Mouse (Mus musculus) ES-Bruce4 (cell line): ENCODE data around the gene Amz1. TPM values are rescaled to one million over a fixed set of nuclear protein-coding genes. Genes with fewer than 3 reads are reported as not detected.

Experiments
- H3K27ac ChIP-seq: 2 replicates; pipeline ENCODE4 v1.5.1; 2012; ENCODE audit warnings: low read length, inconsistent platforms; ENCODE audit not compliant: insufficient read depth
- H3K27me3 ChIP-seq: 2 replicates; pipeline ENCODE4 v1.6.1; 2012; ENCODE audit warnings: mild to moderate bottlenecking, low read length, inconsistent platforms; ENCODE audit not compliant: control insufficient read depth, poor library complexity, insufficient read depth, severe bottlenecking
- H3K36me3 ChIP-seq: 2 replicates; pipeline ENCODE4 v1.6.1; 2012; ENCODE audit warnings: inconsistent platforms, mild to moderate bottlenecking, low read length, moderate library complexity; ENCODE audit not compliant: control insufficient read depth, poor library complexity, insufficient read depth, severe bottlenecking
- H3K4me1 ChIP-seq: one replicate; pipeline ENCODE4 v1.8.1; 2011; ENCODE audit warnings: low read length; ENCODE audit not compliant: control insufficient read depth, insufficient read depth
- H3K4me3 ChIP-seq: 2 replicates; pipeline ENCODE4 v1.5.1; 2011; ENCODE audit warnings: low read depth, mild to moderate bottlenecking, low read length
- H3K9ac ChIP-seq: 2 replicates; pipeline ENCODE4 v1.6.1; 2012; ENCODE audit warnings: low read depth, mild to moderate bottlenecking, inconsistent platforms; ENCODE audit not compliant: poor library complexity, severe bottlenecking
- H3K9me3 ChIP-seq: replicated peaks from 2 replicates; pipeline ENCODE4 v1.6.1; 2012; ENCODE audit warnings: mild to moderate bottlenecking, low read length, inconsistent platforms; ENCODE audit not compliant: control insufficient read depth, poor library complexity, insufficient read depth, severe bottlenecking
- CTCF ChIP-seq: IDR thresholded peaks from one replicate; pipeline ENCODE4 v1.8.1; 2011; ENCODE audit warnings: low read depth, low read length
- EP300 ChIP-seq: IDR thresholded peaks from 2 replicates; pipeline ENCODE4 v1.6.1; 2011; ENCODE audit warnings: low read depth, low read length; ENCODE audit not compliant: insufficient read depth
- POLR2A ChIP-seq: IDR thresholded peaks from one replicate; pipeline ENCODE4 v1.8.1; 2011; ENCODE audit warnings: low read length; ENCODE audit not compliant: insufficient read depth
- polyA plus RNA-seq: library from polyadenylated mRNA; stranded (reverse); fragments of >200 nt; gene quantifications from 2 replicates; pipeline ENCODE4 v1.2.4, GENCODE M21; 2011; ENCODE audit warnings: low read depth; ENCODE audit not compliant: missing spikeins, insufficient read depth, insufficient read length

The Amz1 gene
- polyA plus RNA-seq, 1 experiment: 0.60 TPM

DNA sequence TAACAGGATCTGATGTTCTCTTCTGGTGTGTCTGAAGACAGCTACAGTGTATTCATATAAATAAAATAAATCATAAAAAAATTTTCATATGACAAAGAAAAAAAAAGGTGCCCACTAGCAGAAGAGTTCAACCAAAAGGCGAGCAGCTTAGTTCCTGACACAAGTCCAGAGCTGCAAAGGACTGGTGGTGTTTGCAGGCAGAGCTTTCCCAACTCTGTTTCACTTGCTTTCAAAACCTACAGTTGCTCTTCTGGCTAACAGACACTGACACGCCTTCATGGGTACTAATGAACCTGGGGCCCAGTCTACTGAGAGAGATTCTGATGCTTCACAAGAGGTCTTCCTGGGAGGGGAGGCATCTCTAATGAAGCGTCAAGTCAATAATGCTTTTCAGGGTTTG, 72.1 kb downstream of the Amz1 start:
- Histone ChIP-seq H3K4me1 (no peaks in the 10 kb centered on the region), H3K9me3 (no peaks in the 10 kb centered on the region), H3K4me3 (no peak overlapping the region), H3K27ac (no peak overlapping the region), H3K27me3 (no peaks in the 10 kb centered on the region), H3K9ac (no peak overlapping the region), H3K36me3 (no peaks in the 10 kb centered on the region)
- no peak for TF ChIP-seq CTCF

DNA sequence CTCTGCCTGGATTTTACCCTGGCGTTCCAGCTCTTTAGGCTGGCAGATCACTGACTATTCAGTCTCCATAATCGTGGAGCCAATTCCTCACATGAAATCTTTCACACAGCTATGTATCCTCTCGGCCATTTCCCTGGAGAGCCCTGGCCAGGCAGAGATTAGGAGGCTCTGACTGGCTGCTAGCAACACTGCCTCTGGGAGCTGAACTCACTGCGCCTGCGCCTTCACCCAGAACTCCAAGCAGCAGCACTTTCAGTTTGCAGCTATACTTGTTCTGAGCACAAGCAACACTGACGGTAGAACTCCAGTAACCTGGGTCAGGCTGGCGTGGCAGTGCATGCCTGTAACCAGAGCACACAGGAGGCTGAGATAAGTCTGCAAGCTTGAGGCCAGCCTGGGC, 74.2 kb downstream of the Amz1 start:
- Histone ChIP-seq H3K36me3 (no peaks in the 10 kb centered on the region), H3K4me3 (no peak overlapping the region), H3K9ac (no peak overlapping the region), H3K4me1 (no peaks in the 10 kb centered on the region), H3K27ac (no peak overlapping the region), H3K27me3 (no peaks in the 10 kb centered on the region), H3K9me3 (no peaks in the 10 kb centered on the region)
- TF ChIP-seq POLR2A: no peak
- TF ChIP-seq EP300: no peak
- no peak for TF ChIP-seq CTCF

DNA sequence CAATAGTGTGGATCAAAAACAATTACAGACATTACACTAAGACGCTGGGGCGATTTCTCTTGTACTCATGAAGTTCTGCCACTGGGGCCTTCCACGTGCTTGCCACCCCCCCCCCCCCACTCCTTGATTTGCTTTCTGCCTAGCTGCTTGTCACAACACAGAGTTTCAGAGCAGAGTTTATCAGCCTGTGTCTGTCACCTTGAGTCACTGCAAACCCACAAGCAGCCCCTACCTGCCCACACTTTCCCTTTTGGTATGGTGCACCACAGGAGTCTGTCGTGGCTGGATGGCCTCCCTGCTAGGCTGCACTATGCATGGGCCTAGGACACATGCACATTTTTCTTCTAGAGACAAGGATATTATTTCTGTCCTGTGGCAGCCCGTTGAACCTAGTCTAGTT, 74.8 kb downstream of the Amz1 start:
- Histone ChIP-seq H3K9ac (no peak overlapping the region), H3K9me3 (no peaks in the 10 kb centered on the region)

DNA sequence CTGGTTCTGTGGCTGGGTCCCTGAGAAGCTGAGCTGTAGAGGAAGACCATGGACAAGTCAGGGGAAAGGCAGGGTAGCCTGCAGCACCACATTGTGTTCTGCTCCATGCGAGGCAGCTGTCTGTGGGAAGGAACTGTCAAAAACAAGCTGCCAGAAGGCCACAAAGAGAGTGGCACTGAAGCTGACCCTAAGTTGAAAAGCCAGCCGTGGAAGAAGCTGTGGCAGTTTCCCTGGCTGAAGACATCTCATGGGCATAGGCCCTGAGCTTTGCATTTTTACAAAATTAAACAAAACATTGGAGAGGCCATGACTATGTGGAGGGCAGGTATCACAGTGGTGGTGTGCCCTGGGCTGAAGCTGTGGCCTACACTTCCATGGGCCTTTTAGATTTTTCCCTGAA, 75.3 kb downstream of the Amz1 start:
- H3K27ac ChIP-seq: no peak overlapping the region
- no peak overlapping the region for H3K9ac ChIP-seq
- no peaks in the 10 kb centered on the region for H3K9me3 ChIP-seq
- no peaks in the 10 kb centered on the region for H3K4me1 ChIP-seq
- TF ChIP-seq EP300 (no peak), CTCF (no peak), POLR2A (no peak)
- no peaks in the 10 kb centered on the region for H3K36me3 ChIP-seq
- H3K4me3 ChIP-seq: no peak overlapping the region
- H3K27me3 ChIP-seq: no peaks in the 10 kb centered on the region

More for the DNA sequence above, 74.8 kb downstream of the Amz1 start:
- Histone ChIP-seq H3K27me3 (no peaks in the 10 kb centered on the region), H3K4me3 (no peak overlapping the region), H3K36me3 (no peaks in the 10 kb centered on the region), H3K4me1 (no peaks in the 10 kb centered on the region), H3K27ac (no peak overlapping the region)
- no peak for TF ChIP-seq POLR2A
- no peak for TF ChIP-seq CTCF
- TF ChIP-seq EP300: no peak

DNA sequence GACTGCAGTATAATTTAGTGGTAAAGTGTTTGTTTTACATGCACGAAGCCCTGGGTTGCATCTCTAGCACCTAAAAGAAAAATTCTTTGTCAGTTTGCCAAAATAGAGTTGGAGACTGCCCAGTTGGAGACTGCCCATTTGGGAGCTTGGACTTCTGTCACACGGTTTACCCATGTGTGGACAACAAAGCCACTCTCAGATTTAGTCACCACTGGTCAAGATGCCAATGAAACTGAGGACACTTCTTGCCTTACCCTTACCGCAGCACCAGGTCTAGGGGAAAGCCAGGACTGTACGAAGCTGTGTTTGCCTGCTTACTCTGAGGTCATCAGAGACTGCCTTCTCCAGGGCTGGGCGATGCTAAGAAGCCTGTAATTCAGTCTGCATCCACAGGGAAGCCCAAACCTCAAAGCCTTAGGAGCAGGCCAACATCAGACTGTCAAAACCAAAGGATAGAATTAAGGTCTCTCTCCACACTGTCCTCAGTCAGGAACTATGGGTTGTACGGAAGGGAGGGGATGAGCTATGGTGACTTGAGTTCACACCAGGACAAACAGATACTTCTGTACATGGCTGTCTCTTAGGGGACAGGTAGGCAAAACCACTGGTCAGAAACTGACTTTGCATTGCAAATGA, 76.5 kb downstream of the Amz1 start:
- TF ChIP-seq EP300: no peak
- no peak for TF ChIP-seq POLR2A
- TF ChIP-seq CTCF: no peak
- no peak overlapping the region for H3K4me3 ChIP-seq
- H3K36me3 ChIP-seq: no peaks in the 10 kb centered on the region
- no peaks in the 10 kb centered on the region for H3K4me1 ChIP-seq
- no peak overlapping the region for H3K9ac ChIP-seq
- no peaks in the 10 kb centered on the region for H3K27me3 ChIP-seq
- no peak overlapping the region for H3K27ac ChIP-seq
- no peaks in the 10 kb centered on the region for H3K9me3 ChIP-seq

DNA sequence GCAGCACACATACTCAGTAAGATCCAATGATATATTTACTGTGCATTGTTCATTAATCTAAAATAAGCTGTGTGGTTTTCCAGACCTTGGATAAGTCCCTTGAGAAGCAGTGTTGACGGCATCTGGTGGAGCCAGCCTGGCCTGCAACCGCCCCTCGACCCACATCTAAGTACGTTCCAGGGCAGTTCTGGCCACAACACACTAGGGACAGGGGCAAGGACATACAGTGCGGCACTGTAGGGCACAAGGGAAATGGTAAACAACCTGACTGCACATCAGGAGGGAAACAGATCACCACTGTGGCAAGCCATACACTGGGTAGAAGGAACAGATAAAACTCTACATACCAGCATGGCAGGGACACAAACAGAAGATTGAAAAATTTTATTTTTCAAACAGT, 77.9 kb downstream of the Amz1 start:
- H3K4me3 ChIP-seq: no peak overlapping the region
- no peak for TF ChIP-seq CTCF
- no peak for TF ChIP-seq POLR2A
- no peak for TF ChIP-seq EP300
- H3K36me3 ChIP-seq: no peaks in the 10 kb centered on the region
- no peaks in the 10 kb centered on the region for H3K27me3 ChIP-seq
- H3K9me3 ChIP-seq: no peaks in the 10 kb centered on the region
- H3K9ac ChIP-seq: no peak overlapping the region
- no peak overlapping the region for H3K27ac ChIP-seq
- H3K4me1 ChIP-seq: no peaks in the 10 kb centered on the region
